Mouse (Mus musculus) layer of hippocampus, adult 9-11 months (tissue): Measurements from ENCODE around the gene Jmjd8.
"Not testable (repeated sequence)": the region's sequence is repeated elsewhere in the genome, so short reads cannot be mapped to it uniquely, and the experiment has no call there.

Experiments
- DNase-seq: peaks from one replicate; pipeline ENCODE4 v3.0.0; 2022

Gene Jmjd8

GRCm38 (mm10) chr17:25828712-25829557 is at the start of gene Jmjd8:
Gene Jmjd8 (plus strand): TSS chr17:25828867.
- DNase-seq = peak; percentile 87

- DNase-seq = no peak
These were observed 47.3 kb upstream of the Jmjd8 start for GRCm38 (mm10) chr17:25781339-25781738.

DNA sequence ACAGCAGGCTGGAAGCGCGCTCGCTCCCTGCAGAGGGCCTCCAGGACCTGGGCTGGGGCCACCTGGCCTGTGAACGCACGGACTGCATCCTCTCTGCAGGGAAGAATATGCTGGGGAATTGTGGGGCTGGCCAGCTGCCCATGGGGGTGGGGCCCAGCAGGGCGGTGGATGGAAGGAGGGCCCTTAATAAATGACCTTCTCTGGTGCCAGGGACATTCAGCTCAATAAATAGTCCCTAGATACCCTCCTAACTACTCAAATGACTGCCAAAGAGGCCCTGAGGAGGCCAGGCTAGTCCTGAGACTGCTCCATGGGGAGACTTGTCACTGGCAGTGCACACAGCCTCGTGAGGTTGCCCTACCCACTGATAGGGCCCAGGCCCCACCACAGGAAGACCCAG is 45.6 kb upstream of the Jmjd8 start:
- no peak for DNase-seq

- DNase-seq = no peak
These were observed 44.6 kb upstream of the Jmjd8 start for GRCm38 (mm10) chr17:25783861-25784574.

- DNase-seq = peak; percentile 97
These were observed 43.4 kb upstream of the Jmjd8 start, which contains the start of gene Haghl for GRCm38 (mm10) chr17:25785281-25785745. Gene Haghl (minus strand): TSS chr17:25785673.

- no peak for DNase-seq
These were observed 42.4 kb upstream of the Jmjd8 start, which contains the start of gene Ccdc78 for GRCm38 (mm10) chr17:25786280-25786679. Gene Ccdc78 (plus strand): TSS chr17:25786580.

DNA sequence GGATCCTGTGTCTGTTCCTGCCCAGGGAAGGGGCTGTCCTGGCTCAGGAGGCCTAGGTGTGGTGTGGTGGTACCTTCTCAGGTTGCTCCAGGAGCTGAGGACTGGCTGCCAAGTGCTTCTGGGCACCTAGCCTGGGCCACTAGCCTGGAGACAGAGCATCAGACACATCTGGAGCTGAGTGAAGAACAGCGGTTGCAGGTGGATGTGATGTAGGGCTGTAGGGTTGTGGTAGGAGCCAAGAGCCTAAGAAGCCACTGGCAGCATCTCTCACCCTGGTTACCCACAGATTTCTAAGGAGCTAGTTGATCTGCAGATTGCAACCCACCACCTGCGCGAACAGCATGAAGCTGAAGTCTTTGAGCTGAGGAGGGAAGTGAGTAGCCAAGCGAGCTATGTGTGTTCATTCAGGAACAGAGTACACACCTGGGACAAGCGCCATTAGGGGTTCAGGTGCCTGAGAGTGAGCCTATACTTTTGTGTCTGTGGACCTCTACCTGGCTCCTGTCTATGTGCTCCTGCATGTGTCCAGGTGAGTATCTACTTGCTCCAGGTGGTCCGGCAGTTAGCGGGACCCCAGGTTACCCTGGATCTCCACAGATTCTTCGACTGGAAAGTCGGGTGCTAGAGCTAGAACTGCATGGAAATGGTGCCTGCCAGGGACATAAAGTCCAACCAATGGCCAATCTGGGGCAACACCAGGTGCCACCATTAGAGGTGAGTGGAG is 41.7 kb upstream of the Jmjd8 start:
- no peak for DNase-seq

DNA sequence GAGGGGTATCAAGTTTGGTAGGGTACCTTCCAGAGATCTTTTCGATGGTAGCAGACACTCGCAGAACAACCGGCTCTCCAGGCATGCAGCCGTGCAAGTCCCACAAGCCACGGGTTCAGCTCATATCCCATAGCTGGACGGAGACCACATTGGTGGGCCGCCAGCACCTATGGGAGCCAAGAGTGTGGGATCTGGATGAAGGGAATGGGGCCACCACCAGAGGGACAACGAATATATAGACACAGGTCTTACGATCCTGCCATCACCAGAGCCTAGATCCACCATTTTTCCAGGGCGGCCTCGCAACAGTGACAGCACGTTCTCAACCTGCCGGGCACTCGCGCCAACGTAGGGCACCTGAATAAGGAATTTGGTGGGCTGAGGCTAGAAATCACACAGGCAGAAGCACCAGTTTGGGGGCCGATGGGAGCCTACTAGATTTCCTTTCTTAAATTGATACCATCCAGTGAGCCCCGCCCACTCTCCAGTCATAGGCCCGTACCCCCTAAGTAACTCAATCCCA is 37.3 kb upstream of the Jmjd8 start:
- peak; percentile 48 for DNase-seq

DNA sequence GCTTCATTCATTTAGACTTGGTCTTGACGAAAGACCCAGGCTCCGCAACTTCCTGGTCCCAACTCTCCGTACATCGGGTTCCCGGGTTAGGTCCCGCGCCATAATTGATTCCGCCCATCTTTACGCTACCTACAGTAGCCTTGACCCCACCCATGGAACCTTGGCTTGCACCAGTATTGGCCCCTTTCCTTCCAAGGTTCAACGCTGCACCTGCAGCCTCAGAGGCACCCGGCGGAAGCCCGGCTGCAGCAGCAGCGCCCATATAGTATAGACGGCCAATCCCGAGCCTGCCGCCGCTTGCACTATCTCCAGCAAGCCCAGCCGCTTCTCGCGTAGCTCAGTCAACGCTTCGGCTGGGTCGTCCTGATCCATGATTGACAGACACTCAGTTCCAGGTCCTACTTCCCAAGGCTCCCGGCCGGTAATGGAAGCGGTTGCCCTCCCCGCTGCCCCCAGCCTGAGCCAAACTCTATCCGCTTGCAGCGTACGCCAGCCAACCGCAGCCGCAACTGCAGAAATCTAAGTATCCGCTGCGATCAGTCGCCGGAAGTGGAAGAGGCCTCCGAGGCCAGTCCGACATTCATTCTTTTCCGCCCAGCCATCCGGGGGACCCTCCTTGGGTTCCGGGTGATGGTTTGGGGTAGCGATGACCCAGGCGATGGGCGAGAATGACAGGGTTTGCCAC is 36.7 kb upstream of the Jmjd8 start:
- DNase-seq = peak; percentile 79

GRCm38 (mm10) chr17:25792615-25793014 is 36.1 kb upstream of the Jmjd8 start, which contains the start of gene Fam173a:
Gene Fam173a (minus strand): TSS chr17:25792901.
- peak; percentile 84 for DNase-seq

- DNase-seq = no peak
These were observed 34.5 kb upstream of the Jmjd8 start for GRCm38 (mm10) chr17:25794197-25794596.

DNA sequence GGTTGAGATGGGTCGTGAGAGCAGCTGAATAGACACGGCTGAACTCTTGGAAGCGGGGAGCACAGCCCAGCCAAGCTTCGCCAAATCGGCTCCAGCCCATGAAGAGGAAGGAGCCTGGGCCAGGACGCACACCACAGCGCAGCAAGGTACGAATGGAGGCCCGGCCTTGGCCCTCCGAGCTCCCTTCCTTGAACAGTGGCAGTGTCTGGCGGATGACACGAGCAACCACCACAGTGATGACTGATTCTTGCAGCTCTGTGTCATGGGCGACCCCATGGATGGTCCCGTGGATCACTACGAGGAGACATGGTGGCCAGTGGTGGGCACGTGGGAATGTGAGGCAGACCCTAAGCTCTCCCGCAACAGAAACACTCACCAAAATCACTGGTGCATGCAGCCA is 33.7 kb upstream of the Jmjd8 start:
- DNase-seq = no peak

DNA sequence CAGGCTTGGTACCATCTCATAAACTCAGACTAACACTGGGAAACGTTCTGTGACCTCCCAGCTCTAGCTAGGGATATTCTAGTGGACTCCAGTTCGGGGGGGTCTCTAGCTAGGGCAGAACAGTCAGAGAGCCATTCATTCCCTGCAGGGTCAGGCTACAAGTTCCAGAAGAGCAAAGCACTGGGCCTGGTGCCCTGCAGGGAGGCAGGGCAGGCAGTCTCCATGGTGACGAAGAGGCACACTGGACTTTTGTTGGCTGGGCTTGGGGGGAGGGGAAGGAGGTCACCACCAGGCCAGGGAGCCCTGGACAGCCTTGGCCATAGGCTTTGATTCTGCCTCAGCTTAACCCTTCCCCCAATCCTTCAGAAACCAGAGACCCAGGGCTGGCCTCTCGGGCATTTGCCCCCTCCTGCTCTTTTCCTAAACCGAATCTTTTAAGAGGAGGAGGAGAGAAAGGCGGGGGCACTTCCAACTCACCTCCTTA is 33.0 kb upstream of the Jmjd8 start, which contains the start of gene AC134908.4:
Gene AC134908.4 (minus strand): TSS at position 51 of the 484 bp plus-strand sequence.
- peak; percentile 91 for DNase-seq

GRCm38 (mm10) chr17:25796211-25796771 is 32.4 kb upstream of the Jmjd8 start:
- no peak for DNase-seq

- DNase-seq = peak; percentile 83
These were observed 31.7 kb upstream of the Jmjd8 start, which contains the start of gene Metrn for GRCm38 (mm10) chr17:25796951-25797369. Gene Metrn (minus strand): TSS chr17:25797136.

DNA sequence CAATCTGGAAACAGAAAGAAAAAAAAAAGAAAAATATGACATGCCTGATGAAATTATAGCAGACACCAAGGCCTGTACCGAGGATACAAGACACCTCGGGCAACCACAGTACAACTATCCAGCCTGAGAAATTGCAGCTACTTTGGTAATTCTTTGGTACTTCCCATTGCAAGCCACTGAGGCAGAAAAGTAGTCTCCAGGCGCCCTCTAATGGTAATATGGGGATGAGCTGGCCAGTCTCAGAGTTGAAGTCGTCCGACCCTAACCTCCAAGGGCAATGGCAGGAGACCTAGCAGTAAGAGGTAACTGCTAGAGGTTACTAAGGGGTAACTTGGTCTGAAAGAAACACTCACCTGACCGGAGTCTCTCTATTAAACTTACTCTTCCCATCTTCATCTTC is 27.6 kb upstream of the Jmjd8 start:
- DNase-seq = peak; percentile 64

DNA sequence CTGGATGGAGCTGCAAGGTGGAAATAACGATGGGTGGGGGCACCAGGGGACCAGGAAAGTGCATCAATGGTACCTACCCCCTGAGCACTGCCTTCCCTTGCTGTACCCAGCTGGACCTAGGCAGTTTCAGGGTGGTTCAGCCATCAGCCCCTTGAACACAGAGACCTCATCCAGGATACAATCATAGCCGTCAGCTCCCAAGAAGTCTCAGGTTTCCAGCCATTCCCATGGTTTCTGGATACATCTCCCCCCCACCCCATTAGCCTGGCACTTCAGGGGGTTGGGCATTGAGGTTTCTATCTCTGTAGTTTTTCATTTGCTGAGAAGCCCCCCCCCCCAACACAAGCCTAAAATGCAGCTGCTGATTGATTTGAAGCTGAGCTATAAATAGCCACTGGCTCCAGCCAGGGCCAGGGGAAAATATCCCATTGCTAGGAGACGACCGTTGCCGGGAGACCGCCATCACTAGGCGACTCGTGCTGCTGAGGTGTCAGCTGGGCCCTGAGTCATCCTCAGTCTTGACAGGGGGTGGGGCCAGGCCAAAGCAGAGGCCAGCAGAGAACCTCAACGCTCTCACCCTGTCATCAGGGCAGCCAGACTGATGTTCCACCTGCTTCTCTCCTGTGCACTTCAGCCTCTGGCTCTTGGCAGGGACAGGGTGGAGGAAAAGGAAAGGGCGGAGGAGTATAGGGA is 25.7 kb upstream of the Jmjd8 start:
- peak; percentile 94 for DNase-seq

- no peak for DNase-seq
These were observed 22.2 kb upstream of the Jmjd8 start for GRCm38 (mm10) chr17:25806507-25806906.

GRCm38 (mm10) chr17:25807452-25807851 is 21.2 kb upstream of the Jmjd8 start:
- DNase-seq = not testable (repeated sequence)

DNA sequence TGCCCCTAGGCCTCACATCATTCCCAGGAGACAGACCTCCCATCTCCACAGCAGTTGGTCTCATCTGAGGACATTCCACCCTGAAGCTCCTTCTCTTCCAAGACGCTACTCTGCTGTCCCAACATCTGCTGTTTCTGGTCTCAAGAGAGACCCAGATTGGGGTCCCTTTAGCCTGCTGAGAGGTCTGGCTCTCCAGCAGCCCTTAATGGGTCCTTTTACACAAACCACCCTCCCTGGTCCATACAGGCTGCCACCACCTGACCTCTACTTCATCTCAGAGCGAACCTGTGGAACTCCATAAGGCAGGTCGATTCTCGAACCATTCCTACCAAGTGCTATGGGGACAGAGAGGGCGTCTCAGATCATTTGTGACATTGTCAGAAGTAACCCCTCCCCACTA is 20.6 kb upstream of the Jmjd8 start:
- DNase-seq = no peak
